Mouse (Mus musculus) c-Kit-positive CD71-negative TER-119-negative erythroid progenitor cells, embryonic 14.5 days (primary cell): ENCODE measurements at regions not wholly inside any gene's neighbourhood (a gene's known extent, or its start where the extent isn't known, plus 50 kb on each side); places are given as distances from the start of the nearest gene placed in this dataset.
A peak's percentile ranks its signal among the peaks of the same experiment; 100 is the strongest.

Experiments used
- DNase-seq: peaks from one replicate; pipeline ENCODE4 v3.0.0-alpha.2; 2013; ENCODE audit warnings: low read depth

- DNase-seq: no peak
Measured at GRCm38 (mm10) chr16:54120356-54120755, 1177.4 kb downstream of the Zpld1 start.

GRCm38 (mm10) chr16:54098696-54099095 lies 1199.1 kb downstream of the Zpld1 start:
- DNase-seq: no peak

- DNase-seq: no peak
Measured at GRCm38 (mm10) chr16:54092206-54092605, 1205.6 kb downstream of the Zpld1 start.

- DNase-seq: no peak
Measured at GRCm38 (mm10) chr16:54091061-54091765, 1206.6 kb downstream of the Zpld1 start.

GRCm38 (mm10) chr16:54080518-54080917 lies 1217.3 kb downstream of the Zpld1 start:
- no peak for DNase-seq

GRCm38 (mm10) chr16:54047836-54048235 lies 1250.0 kb downstream of the Zpld1 start:
- no peak for DNase-seq

GRCm38 (mm10) chr16:54041973-54042372 lies 1255.8 kb downstream of the Zpld1 start:
- no peak for DNase-seq

- DNase-seq: no peak
Measured at GRCm38 (mm10) chr16:54016319-54016718, 1281.5 kb downstream of the Zpld1 start.

GRCm38 (mm10) chr16:53973711-53974110 lies 1324.1 kb downstream of the Zpld1 start:
- DNase-seq: no peak

GRCm38 (mm10) chr16:53956646-53957045 lies 1341.1 kb downstream of the Zpld1 start:
- DNase-seq: no peak

- DNase-seq: no peak
Measured at GRCm38 (mm10) chr16:53945303-53945702, 1352.5 kb downstream of the Zpld1 start.

- DNase-seq: no peak
Measured at GRCm38 (mm10) chr16:53915794-53916193, 1382.0 kb downstream of the Zpld1 start.

- no peak for DNase-seq
Measured at GRCm38 (mm10) chr16:53907125-53907524, 1390.7 kb downstream of the Zpld1 start.

- peak; percentile 5 for DNase-seq
Measured at GRCm38 (mm10) chr16:53903795-53904194, 1394.0 kb downstream of the Zpld1 start.

GRCm38 (mm10) chr16:53867342-53867741 lies 1413.5 kb upstream of the Alcam start:
- DNase-seq: no peak

- no peak for DNase-seq
Measured at GRCm38 (mm10) chr16:53840678-53841077, 1386.8 kb upstream of the Alcam start.
